Mouse (Mus musculus) hindbrain, embryonic 15.5 days (tissue): ENCODE results near the gene Clec14a. TPM values are rescaled to one million over a fixed set of nuclear protein-coding genes. Genes with fewer than 3 reads are reported as not detected.

Experiments used
- ATAC-seq: fragments of 200-750 bp; cut with Nextera tagmentation; 2 replicates; pipeline ENCODE4 v1.8.0; 2017; ENCODE audit warnings: low read depth, moderate number of reproducible peaks, moderate TSS enrichment; ENCODE audit not compliant: low FRiP score
- H3K27ac ChIP-seq: fragments of 300-500 bp; sonication (generic); replicated peaks from 2 replicates; pipeline ENCODE4 v1.5.1; 2015; ENCODE audit warnings: mild to moderate bottlenecking, inconsistent platforms
- H3K27me3 ChIP-seq: fragments of 300-500 bp; sonication (generic); 2 replicates; pipeline ENCODE4 v1.6.1; 2015; ENCODE audit warnings: control low read depth, inconsistent platforms
- H3K36me3 ChIP-seq: fragments of 300-500 bp; sonication (generic); 2 replicates; pipeline ENCODE4 v1.6.1; 2015; ENCODE audit warnings: control low read depth, inconsistent platforms
- H3K4me1 ChIP-seq: fragments of 300-500 bp; sonication (generic); replicated peaks from 2 replicates; pipeline ENCODE4 v1.6.1; 2015; ENCODE audit warnings: control low read depth, inconsistent platforms
- H3K4me2 ChIP-seq: fragments of 300-500 bp; sonication (generic); 2 replicates; pipeline ENCODE4 v1.6.1; 2015; ENCODE audit warnings: moderate library complexity, mild to moderate bottlenecking, inconsistent platforms
- H3K4me3 ChIP-seq: fragments of 300-500 bp; sonication (generic); 2 replicates; pipeline ENCODE4 v1.5.1; 2015; ENCODE audit warnings: mild to moderate bottlenecking, inconsistent platforms
- H3K9ac ChIP-seq: fragments of 300-500 bp; sonication (generic); 2 replicates; pipeline ENCODE4 v1.6.1; 2015; ENCODE audit warnings: inconsistent platforms
- H3K9me3 ChIP-seq: fragments of 300-500 bp; sonication (generic); 2 replicates; pipeline ENCODE4 v1.6.1; 2016; ENCODE audit warnings: control low read depth, inconsistent platforms
- WGBS: fragments of 180-500 bp; shearing (Covaris S2); methylation state at CpG from one replicate; pipeline ENCODE4 v1.1.7; 2015; 5-methylcytosine and 5-hydroxymethylcytosine counted together
- polyA plus RNA-seq: library from polyadenylated mRNA; unstranded; fragments of >200 nt; fragmentation: Nextera tagmentation; extraction: Ambion mirVana; gene quantifications from 2 replicates; pipeline ENCODE4 v1.2.1, GENCODE M21; 2015

Clec14a gene
- polyA plus RNA-seq, 1 experiment from 2014 or later, result 6.9 TPM

GRCm38 (mm10) chr12:58225644-58226043, 43.4 kb downstream of the Clec14a start:
- H3K27ac ChIP-seq, result no peak overlapping the region
- 66% methylated on average over 5 of the region's 5 CpGs for WGBS
- no peaks in the 10 kb centered on the region for H3K27me3 ChIP-seq
- ATAC-seq, result no peak
- no peak overlapping the region for H3K4me2 ChIP-seq
- no peaks in the 10 kb centered on the region for H3K9me3 ChIP-seq
- no peaks in the 10 kb centered on the region for H3K4me1 ChIP-seq
- H3K9ac ChIP-seq, result no peak overlapping the region
- H3K36me3 ChIP-seq, result no peaks in the 10 kb centered on the region
- H3K4me3 ChIP-seq, result no peak overlapping the region

- ATAC-seq, result no peak
- H3K9ac ChIP-seq, result no peak overlapping the region
- WGBS, result 92% methylated on average over 3 of the region's 3 CpGs
These were observed 50.0 kb downstream of the Clec14a start for GRCm38 (mm10) chr12:58219078-58219477.

GRCm38 (mm10) chr12:58216218-58216617, 52.9 kb downstream of the Clec14a start:
- Histone ChIP-seq H3K4me3 (no peak overlapping the region), H3K27me3 (peaks cover 14% of the 10 kb centered on the region; the same call in 1 of the 2 replicates), H3K9me3 (no peaks in the 10 kb centered on the region), H3K36me3 (no peaks in the 10 kb centered on the region), H3K4me1 (peaks cover 35% of the 10 kb centered on the region), H3K9ac (no peak overlapping the region), H3K4me2 (peak overlapping the region; percentile 35), H3K27ac (no peak overlapping the region)
- ATAC-seq, result no peak
- 49% methylated on average over 2 of the region's 2 CpGs for WGBS

More at GRCm38 (mm10) chr12:58219078-58219477, 50.0 kb downstream of the Clec14a start:
- Histone ChIP-seq H3K9me3 (no peaks in the 10 kb centered on the region), H3K27me3 (0 out of 2 replicates have a peak, but pooled peaks cover 6% of the 10 kb centered on the region), H3K36me3 (no peaks in the 10 kb centered on the region), H3K4me1 (peaks cover 9% of the 10 kb centered on the region), H3K4me2 (no peak overlapping the region), H3K27ac (no peak overlapping the region), H3K4me3 (no peak overlapping the region)

Other genes with a start within 250 kb of the Clec14a start
- 18.7 and 20.4 TPM in 2 replicates for gene Sstr1, start 57.5 kb downstream of the Clec14a start, polyA plus RNA-seq